Mouse (Mus musculus): ENCODE results near the gene Gm17509. TPM values are rescaled to one million over a fixed set of nuclear protein-coding genes. Genes with fewer than 3 reads are reported as not detected.
A peak's percentile ranks its signal among the peaks of the same experiment; 100 is the strongest.

Gm17509 gene
- polyA plus RNA-seq, 1 experiment from 2014 or later = 0.38 TPM

- Histone ChIP-seq H3K36me3 (ENCODE audit: control insufficient read depth, insufficient read depth, low read length) (no peaks in the 10 kb centered on the region), H3K9ac (ENCODE audit: low read depth, low read length) (no peak overlapping the region), H3K4me1 (ENCODE audit: control insufficient read depth, insufficient read depth, low read length) (0 out of 2 replicates have a peak, but pooled peaks cover 3% of the 10 kb centered on the region), H3K27me3 (ENCODE audit: control insufficient read depth, insufficient read depth, low read length) (peaks cover 8% of the 10 kb centered on the region; the same call in 1 of the 2 replicates), H3K9me3 (ENCODE audit: control insufficient read depth, low read length) (no peaks in the 10 kb centered on the region), H3K4me3 (ENCODE audit: low read length) (no peak overlapping the region), H3K27ac (ENCODE audit: low read depth, low read length) (no peak overlapping the region), H3K4me2 (replicated peaks; ENCODE audit: low read depth, low read length) (no peak overlapping the region)
- WGBS = 21% methylated on average over 9 of the region's 9 CpGs
- no peak for ATAC-seq (ENCODE audit: low FRiP score, low TSS enrichment)
Measured at GRCm38 (mm10) chr13:117216752-117217363, 4.0 kb downstream of the Gm17509 start.

GRCm38 (mm10) chr13:117216126-117216525 lies 4.7 kb downstream of the Gm17509 start:
- peaks cover 8% of the 10 kb centered on the region; the same call in 1 of the 2 replicates for H3K27me3 ChIP-seq (ENCODE audit: control insufficient read depth, insufficient read depth, low read length)
- 25% methylated on average over 10 of the region's 10 CpGs for WGBS
- no peak for ATAC-seq (ENCODE audit: low FRiP score, low TSS enrichment)
- H3K4me2 ChIP-seq (replicated peaks; ENCODE audit: low read depth, low read length) = no peak overlapping the region
- no peaks in the 10 kb centered on the region for H3K9me3 ChIP-seq (ENCODE audit: control insufficient read depth, low read length)
- H3K4me3 ChIP-seq (ENCODE audit: low read length) = no peak overlapping the region
- no peaks in the 10 kb centered on the region for H3K36me3 ChIP-seq (ENCODE audit: control insufficient read depth, insufficient read depth, low read length)
- 0 out of 2 replicates have a peak, but pooled peaks cover under 1% of the 10 kb centered on the region for H3K4me1 ChIP-seq (ENCODE audit: control insufficient read depth, insufficient read depth, low read length)
- no peak overlapping the region for H3K9ac ChIP-seq (ENCODE audit: low read depth, low read length)
- no peak overlapping the region for H3K27ac ChIP-seq (ENCODE audit: low read depth, low read length)

- H3K4me1 ChIP-seq (ENCODE audit: control insufficient read depth, insufficient read depth, low read length) = no peaks in the 10 kb centered on the region
- H3K4me2 ChIP-seq (replicated peaks; ENCODE audit: low read depth, low read length) = no peak overlapping the region
- no peak for ATAC-seq (ENCODE audit: low FRiP score, low TSS enrichment)
- H3K36me3 ChIP-seq (ENCODE audit: control insufficient read depth, insufficient read depth, low read length) = no peaks in the 10 kb centered on the region
- H3K27me3 ChIP-seq (ENCODE audit: control insufficient read depth, insufficient read depth, low read length) = peaks cover 4% of the 10 kb centered on the region; the same call in 1 of the 2 replicates
- H3K27ac ChIP-seq (ENCODE audit: low read depth, low read length) = no peak overlapping the region
- H3K9ac ChIP-seq (ENCODE audit: low read depth, low read length) = no peak overlapping the region
- no peak overlapping the region for H3K4me3 ChIP-seq (ENCODE audit: low read length)
- H3K9me3 ChIP-seq (ENCODE audit: control insufficient read depth, low read length) = no peaks in the 10 kb centered on the region
- WGBS = 28% methylated on average over 10 of the region's 10 CpGs
Measured at GRCm38 (mm10) chr13:117215481-117215880, 5.4 kb downstream of the Gm17509 start.

- H3K36me3 ChIP-seq (ENCODE audit: control insufficient read depth, insufficient read depth, low read length) = no peaks in the 10 kb centered on the region
- no peak overlapping the region for H3K4me2 ChIP-seq (replicated peaks; ENCODE audit: low read depth, low read length)
- H3K27ac ChIP-seq (ENCODE audit: low read depth, low read length) = no peak overlapping the region
- H3K9ac ChIP-seq (ENCODE audit: low read depth, low read length) = no peak overlapping the region
- no peak overlapping the region for H3K4me3 ChIP-seq (ENCODE audit: low read length)
- no peaks in the 10 kb centered on the region for H3K9me3 ChIP-seq (ENCODE audit: control insufficient read depth, low read length)
- H3K27me3 ChIP-seq (ENCODE audit: control insufficient read depth, insufficient read depth, low read length) = no peaks in the 10 kb centered on the region
- 47% methylated on average over 11 of the region's 11 CpGs for WGBS
- ATAC-seq (ENCODE audit: low FRiP score, low TSS enrichment) = no peak
- H3K4me1 ChIP-seq (ENCODE audit: control insufficient read depth, insufficient read depth, low read length) = no peaks in the 10 kb centered on the region
Measured at GRCm38 (mm10) chr13:117211386-117211875, 9.4 kb downstream of the Gm17509 start.

GRCm38 (mm10) chr13:117208236-117208635 lies 12.6 kb downstream of the Gm17509 start, which contains the start of gene Emb:
Gene Emb (plus strand): TSS chr13:117208536.
- H3K27ac ChIP-seq (ENCODE audit: low read depth, low read length) = no peak within 1 kb of the TSS
- H3K4me2 ChIP-seq (replicated peaks; ENCODE audit: low read depth, low read length) = no peak within 1 kb of the TSS
- no peaks in the 10 kb centered on the region for H3K4me1 ChIP-seq (ENCODE audit: control insufficient read depth, insufficient read depth, low read length)
- H3K9me3 ChIP-seq (ENCODE audit: control insufficient read depth, low read length) = no peaks in the 10 kb centered on the region
- no peaks in the 10 kb centered on the region for H3K36me3 ChIP-seq (ENCODE audit: control insufficient read depth, insufficient read depth, low read length)
- no peak within 1 kb of the TSS for H3K9ac ChIP-seq (ENCODE audit: low read depth, low read length)
- no peak within 1 kb of the TSS for H3K4me3 ChIP-seq (ENCODE audit: low read length)
- no peaks in the 10 kb centered on the region for H3K27me3 ChIP-seq (ENCODE audit: control insufficient read depth, insufficient read depth, low read length)
- ATAC-seq (ENCODE audit: low FRiP score, low TSS enrichment) = no peak
- 70% methylated on average over 6 of the region's 6 CpGs for WGBS

GRCm38 (mm10) chr13:117206066-117206465 lies 14.8 kb downstream of the Gm17509 start:
- no peak overlapping the region for H3K9ac ChIP-seq (ENCODE audit: low read depth, low read length)
- H3K36me3 ChIP-seq (ENCODE audit: control insufficient read depth, insufficient read depth, low read length) = no peaks in the 10 kb centered on the region
- no peak overlapping the region for H3K4me3 ChIP-seq (ENCODE audit: low read length)
- no peak overlapping the region for H3K27ac ChIP-seq (ENCODE audit: low read depth, low read length)
- H3K4me2 ChIP-seq (replicated peaks; ENCODE audit: low read depth, low read length) = no peak overlapping the region
- no peaks in the 10 kb centered on the region for H3K4me1 ChIP-seq (ENCODE audit: control insufficient read depth, insufficient read depth, low read length)
- WGBS = 90% methylated on average over 8 of the region's 8 CpGs
- no peak for ATAC-seq (ENCODE audit: low FRiP score, low TSS enrichment)
- H3K9me3 ChIP-seq (ENCODE audit: control insufficient read depth, low read length) = no peaks in the 10 kb centered on the region
- no peaks in the 10 kb centered on the region for H3K27me3 ChIP-seq (ENCODE audit: control insufficient read depth, insufficient read depth, low read length)

GRCm38 (mm10) chr13:117204685-117205084 lies 16.2 kb downstream of the Gm17509 start:
- no peak overlapping the region for H3K27ac ChIP-seq (ENCODE audit: low read depth, low read length)
- H3K4me3 ChIP-seq (ENCODE audit: low read length) = no peak overlapping the region
- WGBS = 90% methylated on average over 7 of the region's 7 CpGs
- no peaks in the 10 kb centered on the region for H3K4me1 ChIP-seq (ENCODE audit: control insufficient read depth, insufficient read depth, low read length)
- no peaks in the 10 kb centered on the region for H3K27me3 ChIP-seq (ENCODE audit: control insufficient read depth, insufficient read depth, low read length)
- no peak overlapping the region for H3K9ac ChIP-seq (ENCODE audit: low read depth, low read length)
- ATAC-seq (ENCODE audit: low FRiP score, low TSS enrichment) = no peak
- no peak overlapping the region for H3K4me2 ChIP-seq (replicated peaks; ENCODE audit: low read depth, low read length)
- H3K36me3 ChIP-seq (ENCODE audit: control insufficient read depth, insufficient read depth, low read length) = no peaks in the 10 kb centered on the region
- H3K9me3 ChIP-seq (ENCODE audit: control insufficient read depth, low read length) = no peaks in the 10 kb centered on the region

- 46% methylated on average over 22 of the region's 22 CpGs for WGBS
- peak; percentile 74 for ATAC-seq (ENCODE audit: low FRiP score, low TSS enrichment)
- no peaks in the 10 kb centered on the region for H3K36me3 ChIP-seq (ENCODE audit: control insufficient read depth, insufficient read depth, low read length)
- H3K27ac ChIP-seq (ENCODE audit: low read depth, low read length) = no peak overlapping the region
- no peaks in the 10 kb centered on the region for H3K27me3 ChIP-seq (ENCODE audit: control insufficient read depth, insufficient read depth, low read length)
- no peaks in the 10 kb centered on the region for H3K4me1 ChIP-seq (ENCODE audit: control insufficient read depth, insufficient read depth, low read length)
- H3K9ac ChIP-seq (ENCODE audit: low read depth, low read length) = no peak overlapping the region
- H3K4me2 ChIP-seq (replicated peaks; ENCODE audit: low read depth, low read length) = no peak overlapping the region; the same call in 1 of the 2 replicates
- H3K4me3 ChIP-seq (ENCODE audit: low read length) = no peak overlapping the region
- H3K9me3 ChIP-seq (ENCODE audit: control insufficient read depth, low read length) = no peaks in the 10 kb centered on the region
Measured at GRCm38 (mm10) chr13:117202755-117203471, 18.0 kb downstream of the Gm17509 start.

All from kidney, embryonic 14.5 days (tissue).